Mouse (Mus musculus) limb, embryonic 10.5 days (tissue): Measurements from ENCODE around the gene Gm49711. TPM values are rescaled to one million over a fixed set of nuclear protein-coding genes. Genes with fewer than 3 reads are reported as not detected.

ENCODE experiments used
- DNase-seq: peaks from one replicate; pipeline ENCODE4 v3.0.0-alpha.2; 2017; ENCODE audit warnings: low spot score
- H3K27ac ChIP-seq: fragments of 300-500 bp; sonication (generic); 2 replicates; pipeline ENCODE4 v1.5.1; 2016; ENCODE audit warnings: mild to moderate bottlenecking
- H3K27me3 ChIP-seq: fragments of 300-500 bp; sonication (generic); 2 replicates; pipeline ENCODE4 v1.6.1; 2016; ENCODE audit warnings: low read depth, mild to moderate bottlenecking; ENCODE audit not compliant: poor library complexity, severe bottlenecking
- H3K36me3 ChIP-seq: fragments of 300-500 bp; sonication (generic); 2 replicates; pipeline ENCODE4 v1.6.1; 2016; ENCODE audit warnings: mild to moderate bottlenecking, moderate library complexity
- H3K4me1 ChIP-seq: fragments of 300-500 bp; sonication (generic); 2 replicates; pipeline ENCODE4 v1.6.1; 2016
- H3K4me3 ChIP-seq: fragments of 300-500 bp; sonication (generic); 2 replicates; pipeline ENCODE4 v1.5.1; 2016; ENCODE audit warnings: mild to moderate bottlenecking, moderate library complexity
- H3K9me3 ChIP-seq: fragments of 300-500 bp; sonication (generic); replicated peaks from 2 replicates; pipeline ENCODE4 v1.6.1; 2016; ENCODE audit warnings: mild to moderate bottlenecking
- WGBS: fragments of 180-500 bp; shearing (Covaris S2); methylation state at CpG from one replicate; pipeline ENCODE4 v1.1.7; 2016; 5-methylcytosine and 5-hydroxymethylcytosine counted together
- polyA plus RNA-seq: library from polyadenylated mRNA; unstranded; fragments of >200 nt; fragmentation: Nextera tagmentation; extraction: Ambion mirVana; gene quantifications from 2 replicates; pipeline ENCODE4 v1.2.1, GENCODE M21; 2016

Gm49711 gene
- polyA plus RNA-seq, 1 experiment from 2014 or later: 0.30 TPM

GRCm38 (mm10) chr16:92115611-92116421, 57.7 kb downstream of the Gm49711 start:
- DNase-seq: no peak
- no peak overlapping the region for H3K27ac ChIP-seq
- peaks cover 13% of the 10 kb centered on the region for H3K36me3 ChIP-seq
- 35% methylated on average over 20 of the region's 20 CpGs for WGBS
- 0 out of 2 replicates have a peak overlapping the region, but pooled peaks have one; percentile 5 for H3K4me3 ChIP-seq
- H3K4me1 ChIP-seq: peaks cover 22% of the 10 kb centered on the region
- no peaks in the 10 kb centered on the region for H3K27me3 ChIP-seq
- no peaks in the 10 kb centered on the region for H3K9me3 ChIP-seq

DNA sequence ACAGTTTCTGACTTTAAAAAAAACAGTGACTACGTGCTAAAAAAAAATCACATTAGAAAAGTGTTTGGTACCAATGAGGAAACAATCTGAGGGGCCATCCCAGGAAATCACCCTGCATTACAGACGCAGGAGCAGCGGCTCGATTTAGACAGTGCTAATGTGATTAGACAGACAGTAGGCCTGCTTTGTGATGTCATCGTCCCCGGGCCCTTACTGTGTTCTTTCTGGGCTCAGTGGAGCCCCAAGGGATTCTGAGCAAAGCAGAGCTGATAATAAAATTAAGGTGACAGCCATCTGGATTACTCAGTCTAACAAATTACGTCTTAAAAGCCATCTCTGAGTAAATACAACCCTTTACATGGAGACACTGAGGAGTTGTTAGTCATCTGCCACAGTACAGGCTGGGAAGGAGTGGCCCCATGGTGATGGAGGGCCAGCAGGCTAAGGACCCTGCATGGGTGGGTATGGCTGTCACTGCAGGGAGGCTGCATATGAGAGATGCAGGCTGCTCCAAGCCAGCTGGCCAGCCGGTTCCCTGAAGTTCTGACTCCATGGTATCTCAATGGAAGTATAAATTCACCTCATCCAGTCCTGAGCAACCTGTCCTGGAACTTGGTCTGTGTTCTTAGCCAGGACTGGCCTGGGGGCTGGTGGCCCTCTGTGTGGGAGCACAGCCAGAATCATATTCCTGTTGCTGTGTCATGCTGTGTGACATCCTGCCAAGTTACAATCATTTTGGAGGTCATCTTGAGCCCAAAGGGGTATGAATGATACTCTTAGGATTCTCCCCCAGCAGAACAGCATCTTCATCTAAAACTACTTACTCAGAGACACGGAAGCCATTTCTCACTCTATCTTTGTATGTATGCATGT, 59.5 kb downstream of the Gm49711 start:
- Histone ChIP-seq H3K27me3 (no peaks in the 10 kb centered on the region), H3K4me1 (peaks cover 22% of the 10 kb centered on the region), H3K36me3 (peaks cover 7% of the 10 kb centered on the region), H3K27ac (no peak overlapping the region), H3K9me3 (no peaks in the 10 kb centered on the region), H3K4me3 (no peak overlapping the region)
- WGBS: 72% methylated on average over 9 of the region's 9 CpGs
- no peak for DNase-seq

- DNase-seq: no peak
- no peak overlapping the region for H3K27ac ChIP-seq
- H3K4me3 ChIP-seq: no peak overlapping the region
- H3K4me1 ChIP-seq: peaks cover 22% of the 10 kb centered on the region
- H3K27me3 ChIP-seq: no peaks in the 10 kb centered on the region
- 76% methylated on average over 13 of the region's 13 CpGs for WGBS
- H3K9me3 ChIP-seq: no peaks in the 10 kb centered on the region
- H3K36me3 ChIP-seq: no peaks in the 10 kb centered on the region
Observed at GRCm38 (mm10) chr16:92119013-92119515, 60.9 kb downstream of the Gm49711 start.

GRCm38 (mm10) chr16:92120899-92121531, 62.9 kb downstream of the Gm49711 start:
- Histone ChIP-seq H3K9me3 (no peaks in the 10 kb centered on the region), H3K4me1 (peaks cover 8% of the 10 kb centered on the region), H3K4me3 (no peak overlapping the region), H3K36me3 (no peaks in the 10 kb centered on the region), H3K27me3 (no peaks in the 10 kb centered on the region), H3K27ac (no peak overlapping the region)
- 72% methylated on average over 17 of the region's 17 CpGs for WGBS
- no peak for DNase-seq

DNA sequence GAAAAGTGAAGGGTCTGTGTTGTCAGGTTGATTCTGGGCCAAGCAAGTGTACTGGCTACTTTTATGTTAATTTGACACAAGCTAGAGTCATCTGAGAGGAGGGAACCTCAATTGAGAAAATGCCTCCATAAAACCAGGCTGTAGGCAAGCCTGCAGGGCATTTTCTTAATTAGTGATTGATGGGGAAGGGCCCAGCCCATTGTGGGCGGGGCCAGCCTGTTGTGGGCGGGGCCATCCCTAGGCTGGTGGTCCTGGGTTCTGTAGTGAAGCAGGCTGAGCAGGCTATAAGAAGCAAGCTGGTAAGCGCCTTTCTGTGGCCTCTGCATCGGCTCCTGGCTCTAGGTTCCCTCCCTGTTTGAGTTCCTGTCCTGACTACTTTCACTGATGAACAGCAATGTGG, 69.1 kb downstream of the Gm49711 start:
- Histone ChIP-seq H3K36me3 (no peaks in the 10 kb centered on the region), H3K27me3 (no peaks in the 10 kb centered on the region), H3K27ac (no peak overlapping the region), H3K9me3 (no peaks in the 10 kb centered on the region), H3K4me3 (no peak overlapping the region), H3K4me1 (no peaks in the 10 kb centered on the region)
- no peak for DNase-seq
- 52% methylated on average over 4 of the region's 4 CpGs for WGBS

GRCm38 (mm10) chr16:92127666-92128065, 69.5 kb downstream of the Gm49711 start:
- Histone ChIP-seq H3K27me3 (no peaks in the 10 kb centered on the region), H3K4me1 (no peaks in the 10 kb centered on the region), H3K9me3 (no peaks in the 10 kb centered on the region), H3K27ac (no peak overlapping the region), H3K36me3 (no peaks in the 10 kb centered on the region), H3K4me3 (no peak overlapping the region)
- WGBS: 85% methylated on average over 5 of the region's 5 CpGs
- DNase-seq: no peak

DNA sequence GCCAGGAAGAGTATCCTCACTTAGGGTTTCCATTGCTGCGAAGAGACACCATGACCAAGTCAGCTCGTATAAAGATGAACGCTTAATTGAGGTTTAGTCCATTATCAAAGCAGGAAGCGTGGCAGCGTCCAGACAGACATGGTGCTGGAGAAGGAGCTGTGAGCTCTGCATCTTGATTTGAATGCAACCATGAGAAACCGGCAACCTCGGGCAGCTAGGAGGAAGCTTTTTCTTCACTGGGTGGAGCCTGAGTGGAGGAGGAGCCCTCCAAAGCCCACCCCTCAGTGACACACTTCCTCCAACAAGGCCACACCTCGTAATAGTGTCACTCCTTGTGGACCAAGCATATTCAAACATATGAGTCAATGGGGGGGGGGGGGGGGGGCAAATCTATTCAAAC, 71.7 kb downstream of the Gm49711 start:
- Histone ChIP-seq H3K4me1 (no peaks in the 10 kb centered on the region), H3K27me3 (no peaks in the 10 kb centered on the region), H3K4me3 (no peak overlapping the region), H3K27ac (no peak overlapping the region), H3K9me3 (no peaks in the 10 kb centered on the region), H3K36me3 (no peaks in the 10 kb centered on the region)
- no peak for DNase-seq
- 93% methylated on average over 8 of the region's 8 CpGs for WGBS

GRCm38 (mm10) chr16:92132511-92132910, 74.4 kb downstream of the Gm49711 start:
- H3K9me3 ChIP-seq: no peaks in the 10 kb centered on the region
- no peaks in the 10 kb centered on the region for H3K27me3 ChIP-seq
- H3K36me3 ChIP-seq: no peaks in the 10 kb centered on the region
- 86% methylated on average over 4 of the region's 4 CpGs for WGBS
- no peak for DNase-seq
- no peaks in the 10 kb centered on the region for H3K4me1 ChIP-seq
- H3K4me3 ChIP-seq: no peak overlapping the region
- H3K27ac ChIP-seq: no peak overlapping the region

DNA sequence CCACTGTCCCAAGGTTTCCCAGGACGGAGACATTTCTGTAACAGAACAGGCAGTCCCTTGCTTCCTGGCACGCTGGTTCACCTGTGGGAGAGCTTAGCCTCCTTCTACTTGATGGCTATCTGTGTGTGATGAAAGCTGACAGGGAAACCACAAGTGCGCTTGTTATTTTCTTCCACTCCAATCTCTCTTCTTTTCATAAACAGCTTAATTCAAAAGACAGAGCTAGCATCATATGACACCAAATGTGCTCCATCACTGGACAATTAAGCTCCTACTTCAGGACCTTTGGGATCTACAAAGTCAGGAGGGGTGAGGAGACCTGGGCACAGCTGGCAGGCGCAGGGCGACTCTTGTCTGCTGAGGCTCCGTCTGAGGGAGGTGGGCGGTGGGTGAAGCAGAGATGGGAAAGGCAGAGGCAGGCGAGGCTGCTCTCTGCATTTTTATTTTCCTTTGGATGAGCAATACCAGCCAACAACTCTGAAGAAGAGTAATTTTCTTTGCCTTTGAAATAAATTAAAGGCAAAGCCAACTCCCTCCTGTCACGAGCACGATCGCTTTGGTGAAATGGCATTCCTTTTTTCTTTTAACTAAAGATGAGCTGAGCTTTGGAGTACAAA, 76.1 kb downstream of the Gm49711 start:
- Histone ChIP-seq H3K9me3 (no peaks in the 10 kb centered on the region), H3K4me1 (no peaks in the 10 kb centered on the region; the same call in 1 of the 2 replicates), H3K27ac (no peak overlapping the region), H3K27me3 (no peaks in the 10 kb centered on the region), H3K4me3 (no peak overlapping the region), H3K36me3 (no peaks in the 10 kb centered on the region)
- WGBS: 89% methylated on average over 11 of the region's 11 CpGs
- no peak for DNase-seq

- no peak for DNase-seq
- whole genome bisulfite sequencing: 92% methylated on average over 15 of the region's 15 CpGs
Observed at GRCm38 (mm10) chr16:92136275-92136674, 78.2 kb downstream of the Gm49711 start.

GRCm38 (mm10) chr16:92139386-92140261, 81.5 kb downstream of the Gm49711 start:
- no peaks in the 10 kb centered on the region for H3K36me3 ChIP-seq
- no peaks in the 10 kb centered on the region for H3K27me3 ChIP-seq
- peaks cover 10% of the 10 kb centered on the region; the same call in 1 of the 2 replicates for H3K4me1 ChIP-seq
- H3K27ac ChIP-seq: no peak overlapping the region
- no peak overlapping the region for H3K4me3 ChIP-seq
- WGBS: 80% methylated on average over 15 of the region's 15 CpGs
- no peaks in the 10 kb centered on the region for H3K9me3 ChIP-seq
- DNase-seq: no peak

More at GRCm38 (mm10) chr16:92136275-92136674, 78.2 kb downstream of the Gm49711 start:
- Histone ChIP-seq H3K36me3 (no peaks in the 10 kb centered on the region), H3K4me3 (no peak overlapping the region), H3K27ac (no peak overlapping the region), H3K4me1 (peaks cover 7% of the 10 kb centered on the region; the same call in 1 of the 2 replicates), H3K27me3 (no peaks in the 10 kb centered on the region), H3K9me3 (no peaks in the 10 kb centered on the region)
